Mouse (Mus musculus) cerebellum, adult (tissue): ENCODE results near the gene Fcf1.

Source experiments
- ATAC-seq: cut with Nextera tagmentation; 2 replicates; pipeline ENCODE4 v1.9.2; 2017; ENCODE audit warnings: mild to moderate bottlenecking, moderate library complexity, mixed read lengths; ENCODE audit not compliant: insufficient number of reproducible peaks, low FRiP score, low TSS enrichment

The Fcf1 gene

DNA sequence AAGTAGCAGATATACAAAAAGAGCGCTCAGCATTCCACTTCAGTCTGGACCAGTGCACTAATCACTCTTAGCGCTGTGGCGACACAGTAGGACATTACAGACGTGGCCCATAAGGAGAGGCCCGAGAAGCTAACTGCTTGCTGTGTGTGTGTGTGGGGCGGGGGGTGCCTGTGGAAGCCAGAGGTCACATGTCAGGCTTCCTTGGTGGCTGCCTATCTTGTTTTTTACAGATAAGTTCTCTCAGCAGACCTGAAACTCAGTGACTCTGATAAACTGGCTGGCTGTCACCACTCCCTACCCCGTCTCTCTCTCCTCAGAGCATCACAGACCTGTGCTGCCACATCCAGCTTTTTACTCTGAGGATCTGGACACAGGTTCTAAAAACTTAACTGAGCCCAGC lies 8.1 kb upstream of the Fcf1 start:
- no peak for ATAC-seq

DNA sequence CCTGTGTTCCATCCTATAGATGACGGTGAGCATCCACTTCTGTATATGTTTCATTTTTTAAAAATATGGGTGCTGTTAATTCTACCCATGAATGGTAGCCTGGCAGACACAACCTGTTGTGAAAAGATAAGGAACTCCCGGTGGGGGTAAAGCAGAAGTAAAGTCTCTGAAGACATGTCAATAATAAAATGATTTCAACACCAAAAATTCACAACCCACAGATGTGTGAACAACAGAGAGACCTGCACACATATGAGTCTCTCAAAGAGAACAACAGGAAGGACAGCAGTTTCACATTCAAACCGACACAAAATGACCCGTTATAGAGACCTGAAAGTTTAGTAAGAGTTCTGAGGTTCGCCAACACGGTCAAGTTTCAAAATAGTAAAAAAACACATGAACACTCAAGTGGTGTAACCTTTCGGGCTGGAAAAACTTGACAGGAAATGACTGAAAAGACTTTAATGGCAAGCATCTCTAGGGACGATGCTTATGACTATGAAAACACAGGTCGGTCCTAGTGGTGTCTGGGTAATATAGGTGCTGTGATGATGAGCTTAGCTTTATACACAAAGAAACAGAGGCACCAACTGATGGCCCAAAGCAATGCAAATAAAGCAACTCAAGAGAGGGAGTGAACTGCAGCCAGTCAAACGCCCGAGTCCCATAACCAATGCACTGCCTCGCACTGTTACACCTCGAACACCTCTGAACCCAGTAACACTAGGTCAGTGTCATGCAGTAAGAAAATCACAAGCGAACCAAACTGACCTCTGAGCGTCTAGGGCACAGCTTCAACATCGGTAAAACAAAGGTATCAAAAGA lies 1.7 kb upstream of the Fcf1 start:
- ATAC-seq: no peak

DNA sequence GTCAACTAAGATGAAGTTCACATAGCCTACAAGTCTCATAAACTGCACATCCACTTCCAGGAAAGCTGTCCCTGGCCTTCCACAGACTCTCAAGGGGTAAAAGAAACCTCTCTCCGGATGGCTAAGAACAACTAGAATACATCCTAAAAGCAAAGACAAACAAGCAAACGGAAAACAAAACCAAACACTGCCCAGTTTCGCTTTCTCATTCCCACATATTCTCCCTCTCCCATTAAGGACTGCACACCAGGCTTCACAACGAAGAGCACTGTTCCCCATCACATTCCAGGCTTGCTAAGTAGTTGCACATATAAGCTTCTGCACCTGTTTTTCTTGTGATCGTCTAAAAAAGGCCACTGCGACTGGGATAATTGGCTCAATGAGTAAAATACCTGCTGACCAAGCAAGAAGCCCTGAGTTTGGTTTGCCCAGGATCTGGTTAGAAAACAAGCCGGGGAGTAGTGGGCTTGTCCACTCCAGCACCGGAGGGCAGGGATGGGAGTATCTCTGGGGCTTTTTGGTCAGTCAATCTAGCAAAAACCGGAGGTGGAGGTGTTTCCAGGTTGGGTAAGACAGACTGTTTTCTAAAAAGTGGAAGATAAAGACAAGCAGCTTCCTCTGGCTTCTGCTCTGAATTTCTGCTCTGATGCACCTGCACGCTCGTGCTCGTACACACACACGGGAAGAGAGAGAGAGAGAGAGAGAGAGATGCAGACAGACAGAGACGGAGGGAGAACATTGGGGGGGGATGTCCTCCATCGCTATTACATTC lies 855 bp upstream of the Fcf1 start:
- no peak for ATAC-seq

DNA sequence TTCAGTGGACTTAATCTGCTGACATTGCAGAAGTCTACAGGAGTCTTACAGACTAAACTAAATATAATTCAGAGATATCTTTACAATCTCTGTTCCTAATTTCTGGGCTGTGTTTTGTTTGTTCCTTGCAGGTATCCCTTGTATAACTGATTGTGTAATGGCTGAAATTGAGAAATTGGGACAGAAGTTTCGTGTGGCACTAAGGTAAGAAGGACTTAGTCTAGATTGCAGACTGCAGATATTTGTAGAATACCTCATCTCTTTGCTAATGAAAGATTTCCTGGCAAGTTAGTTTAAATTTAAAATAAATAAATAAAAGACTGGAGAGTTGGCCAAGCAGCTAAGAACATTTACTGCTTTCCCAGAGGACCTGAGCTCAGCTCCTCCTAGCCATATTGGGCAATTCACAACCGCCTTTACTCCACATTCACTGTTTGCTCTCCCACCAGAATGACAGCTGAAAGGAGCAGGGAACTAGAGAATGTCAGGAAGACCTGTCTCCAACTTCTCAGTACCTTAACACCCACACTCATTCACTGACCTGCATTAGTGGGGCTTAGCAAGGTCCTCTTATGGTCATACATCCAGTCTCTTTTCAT lies 8.7 kb downstream of the Fcf1 start:
- no peak for ATAC-seq

DNA sequence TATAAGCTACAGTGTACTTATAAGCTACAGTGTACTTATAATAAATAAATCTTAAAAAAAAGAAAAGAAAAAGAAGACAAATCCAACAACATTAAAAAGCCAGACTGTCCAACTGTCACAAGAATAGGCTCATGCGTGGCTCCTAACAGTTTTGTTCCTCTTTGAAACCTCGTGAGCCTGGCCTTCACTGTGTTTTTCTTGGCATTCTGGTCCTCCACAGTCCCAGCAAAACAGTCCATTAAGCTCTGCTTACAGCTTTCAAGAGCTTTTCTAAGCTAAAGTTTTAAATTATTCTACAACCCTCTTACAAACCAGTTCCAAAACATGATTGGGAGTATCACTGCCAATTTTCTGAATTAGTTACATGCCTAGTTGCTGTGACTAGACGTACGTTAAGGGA lies 18.8 kb downstream of the Fcf1 start:
- ATAC-seq: no peak

DNA sequence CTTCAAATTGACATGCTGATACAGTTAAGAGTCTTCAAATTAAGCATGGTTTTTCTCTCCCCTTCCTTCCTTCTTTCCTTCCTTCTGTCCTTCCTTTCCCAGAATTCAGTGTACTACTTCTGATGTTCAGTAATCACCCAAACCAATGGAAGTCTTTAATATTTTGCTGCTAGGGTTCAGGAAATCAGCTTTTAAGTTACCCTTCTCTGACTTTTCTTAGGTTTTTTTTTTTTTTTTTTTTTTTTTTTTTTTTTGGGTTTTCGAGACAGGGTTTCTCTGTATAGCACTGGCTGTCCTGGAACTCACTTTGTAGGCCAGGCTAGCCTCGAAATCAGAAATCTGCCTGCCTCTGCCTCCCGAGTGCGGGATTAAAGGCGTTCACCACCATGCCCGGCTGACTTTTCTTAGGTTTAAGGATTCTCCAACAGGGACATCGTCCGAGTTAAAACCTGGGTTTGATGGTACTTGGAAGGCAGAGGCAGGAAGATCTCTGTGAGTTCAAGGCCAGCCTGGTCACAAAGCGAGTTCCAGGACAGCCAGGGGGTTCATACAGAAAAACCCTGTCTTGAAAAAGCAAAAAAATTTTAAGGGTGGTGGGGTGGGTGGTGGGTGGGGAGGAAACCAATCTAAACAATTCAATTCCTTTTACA lies 24.5 kb downstream of the Fcf1 start:
- no peak for ATAC-seq

DNA sequence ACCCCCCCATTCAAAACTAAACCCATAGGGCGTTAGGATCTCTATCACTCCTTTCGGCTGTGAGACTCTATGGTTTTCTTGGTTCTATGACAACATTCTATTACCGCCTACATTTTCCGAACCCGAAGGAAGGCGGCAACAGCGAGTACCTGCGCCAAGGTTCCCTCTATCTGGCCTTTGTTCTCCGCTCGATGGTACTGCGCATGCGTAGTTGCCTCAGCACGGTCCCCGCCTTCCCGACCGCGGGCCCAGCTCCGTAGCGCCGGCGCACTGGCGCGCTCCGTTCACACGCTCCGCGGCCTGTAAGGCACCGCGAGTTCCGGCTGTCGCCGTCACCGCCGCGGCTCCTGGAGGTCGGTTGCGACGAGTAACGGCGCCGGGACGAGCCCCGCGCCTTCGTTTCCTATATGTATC lies 25.4 kb downstream of the Fcf1 start, which contains the start of gene Ylpm1:
Gene Ylpm1 (plus strand): TSS at position 239 of the 414 bp plus-strand sequence.
- ATAC-seq: peak; percentile 99

DNA sequence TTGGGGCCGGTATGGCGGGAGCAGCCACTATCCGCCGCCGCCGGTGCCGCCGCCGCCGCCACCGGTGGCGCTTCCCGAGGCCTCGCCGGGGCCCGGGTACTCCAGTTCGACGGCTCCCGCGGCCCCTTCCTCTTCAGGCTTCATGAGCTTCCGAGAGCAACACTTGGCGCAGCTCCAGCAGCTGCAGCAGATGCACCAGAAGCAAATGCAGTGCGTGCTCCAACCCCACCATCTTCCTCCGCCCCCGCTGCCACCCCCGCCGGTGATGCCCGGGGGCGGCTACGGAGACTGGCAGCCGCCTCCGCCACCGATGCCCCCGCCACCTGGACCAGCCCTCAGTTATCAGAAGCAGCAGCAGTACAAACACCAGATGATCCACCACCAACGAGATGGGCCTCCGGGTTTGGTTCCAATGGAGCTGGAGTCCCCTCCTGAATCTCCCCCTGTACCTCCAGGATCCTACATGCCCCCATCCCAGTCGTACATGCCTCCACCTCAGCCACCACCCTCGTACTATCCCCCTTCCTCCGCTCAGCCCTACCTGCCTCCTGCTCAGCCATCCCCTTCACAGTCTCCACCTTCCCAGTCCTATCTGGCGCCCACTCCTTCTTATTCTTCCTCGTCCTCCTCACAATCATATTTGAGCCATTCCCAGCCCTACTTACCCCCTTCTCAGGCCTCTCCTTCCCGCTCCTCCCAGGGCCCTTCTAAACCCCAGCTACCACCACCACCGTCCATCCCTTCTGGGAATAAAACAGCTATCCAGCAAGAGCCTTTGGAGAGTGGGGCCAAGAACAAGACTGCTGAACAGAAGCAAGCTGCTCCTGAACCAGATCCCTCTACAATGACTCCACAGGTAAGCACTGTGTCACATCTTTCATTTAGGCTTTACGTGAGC lies 26.1 kb downstream of the Fcf1 start:
- peak; percentile 60; the same call in 1 of the 2 replicates for ATAC-seq

DNA sequence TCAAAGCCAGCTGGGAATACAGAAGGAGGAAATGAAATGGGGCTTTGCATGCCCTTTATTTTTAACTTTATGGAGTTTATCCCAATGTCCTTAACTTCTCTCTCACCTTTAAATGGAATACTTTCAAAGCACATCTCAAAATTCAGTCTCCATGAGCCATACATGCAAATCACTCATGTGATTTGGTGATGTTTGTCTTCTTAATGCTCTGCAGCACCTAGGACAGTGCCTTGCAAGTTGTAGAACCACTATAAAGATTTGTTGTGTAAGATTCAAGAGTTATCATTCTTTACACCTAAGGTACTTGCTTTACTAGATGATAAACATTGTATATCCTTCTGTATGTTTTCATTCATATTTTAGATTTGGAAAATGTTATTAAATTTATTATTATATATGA lies 28.4 kb downstream of the Fcf1 start:
- ATAC-seq: no peak

DNA sequence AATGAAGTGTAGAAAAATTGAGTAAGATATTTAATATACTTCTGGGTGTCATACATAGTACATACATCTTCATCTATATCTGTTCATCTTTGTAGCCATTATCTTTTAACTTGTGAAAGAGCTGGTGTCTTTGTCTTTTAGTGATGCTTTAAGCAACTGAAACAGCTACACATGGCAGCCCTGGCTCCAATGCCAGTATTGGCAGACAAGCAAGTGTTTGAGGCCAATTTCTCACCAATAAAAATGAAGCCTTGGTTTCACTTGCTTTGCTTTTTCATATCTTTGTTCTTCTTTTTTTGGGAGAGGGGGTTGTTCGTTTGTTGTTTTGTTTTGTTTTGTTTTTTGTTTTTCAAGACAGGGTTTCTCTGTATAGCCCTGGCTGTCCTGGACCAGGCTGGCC lies 35.5 kb downstream of the Fcf1 start:
- ATAC-seq: no peak

DNA sequence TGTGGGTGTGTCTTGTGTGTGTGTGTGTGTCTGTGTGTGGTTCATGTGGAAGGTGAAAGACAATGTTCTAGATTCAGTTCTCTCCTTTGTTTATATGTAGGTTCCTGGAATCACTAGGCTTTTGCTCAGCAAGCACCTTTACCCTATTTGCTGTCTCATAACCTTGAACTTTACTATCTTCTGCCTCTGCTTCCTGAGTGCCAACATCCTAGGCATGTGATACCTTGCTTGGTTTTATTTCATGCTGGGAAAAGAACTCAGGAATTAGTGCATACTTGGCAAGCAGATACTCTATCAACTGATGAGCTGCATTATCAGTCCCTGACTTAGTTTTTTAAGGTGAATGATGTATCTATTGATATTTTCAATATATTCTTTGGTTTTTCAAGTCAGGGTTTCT lies 36.3 kb downstream of the Fcf1 start:
- ATAC-seq: no peak

DNA sequence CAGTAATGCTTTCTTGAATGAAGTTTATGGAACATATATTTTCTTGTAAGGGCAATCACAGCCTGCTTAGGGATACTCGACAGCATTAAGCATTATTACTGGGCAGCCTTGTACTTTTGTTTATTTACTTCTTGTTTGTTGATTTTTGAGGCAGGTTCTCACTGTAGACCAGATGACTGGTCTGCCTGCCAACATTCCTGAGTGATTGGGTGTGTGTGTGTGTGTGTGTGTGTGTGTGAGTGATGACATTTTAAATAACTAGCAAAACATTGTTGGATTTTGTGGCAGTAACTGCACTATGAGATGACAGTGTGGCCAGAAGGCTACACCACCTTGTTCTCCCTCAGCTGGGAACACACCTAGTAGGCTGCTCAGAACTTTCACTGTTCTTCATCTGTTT lies 39.1 kb downstream of the Fcf1 start:
- no peak for ATAC-seq

DNA sequence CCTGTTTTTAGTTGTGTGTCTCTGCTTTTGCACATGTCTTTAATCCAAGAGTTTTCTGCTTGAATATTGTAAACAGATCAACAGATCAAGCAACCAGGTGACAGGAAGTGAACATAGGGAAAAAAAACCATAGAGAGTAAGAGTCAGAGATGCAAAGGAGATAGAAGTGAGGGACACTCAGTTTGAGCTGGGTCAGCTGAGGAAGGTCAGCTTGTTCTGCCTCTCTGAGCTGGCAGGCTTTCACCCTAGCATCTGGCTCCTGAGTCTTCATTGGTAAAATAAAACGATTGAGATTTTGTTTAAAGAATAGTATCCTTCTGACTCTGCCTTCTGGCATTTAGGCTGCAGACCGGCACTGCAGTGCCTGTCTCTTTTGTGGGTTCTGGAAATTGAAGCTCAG lies 39.8 kb downstream of the Fcf1 start:
- ATAC-seq: no peak

DNA sequence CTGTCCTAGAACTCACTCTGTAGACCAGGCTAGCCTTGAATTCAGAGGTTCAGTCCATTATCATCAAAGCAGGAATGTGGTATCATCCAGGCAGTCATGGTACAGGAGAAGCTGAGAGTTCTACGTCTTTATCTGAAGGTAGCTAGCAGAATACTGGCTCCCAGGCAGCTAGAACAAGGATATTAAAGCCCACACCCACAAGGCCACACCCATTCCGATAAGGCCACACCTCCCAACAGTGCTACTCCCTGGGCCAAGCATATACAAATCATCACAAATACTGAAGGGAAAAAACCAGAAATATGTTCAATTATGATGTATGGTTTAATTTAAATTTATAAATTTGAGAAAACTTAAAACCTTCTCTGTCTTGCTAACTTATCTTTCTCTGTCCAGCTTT lies 41.5 kb downstream of the Fcf1 start:
- ATAC-seq: no peak

DNA sequence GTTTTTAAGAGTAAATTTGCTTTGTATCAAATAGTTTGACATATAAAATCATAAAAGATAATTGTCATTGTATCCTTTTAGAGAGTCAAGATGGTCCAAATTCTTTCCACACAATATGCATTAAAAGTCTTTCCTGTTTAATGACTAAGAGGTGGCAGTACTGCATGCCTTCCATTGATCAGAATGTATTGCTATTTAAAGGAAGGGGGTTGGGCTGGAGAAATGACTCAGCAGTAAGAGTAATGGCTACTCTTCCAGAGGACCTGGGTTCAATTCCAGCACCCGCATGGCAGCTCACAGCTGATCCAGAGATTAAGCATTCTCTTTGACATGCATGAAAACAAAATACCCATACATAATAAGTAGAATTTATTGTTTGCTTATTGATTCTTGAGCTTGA lies 51.4 kb downstream of the Fcf1 start:
- no peak for ATAC-seq

DNA sequence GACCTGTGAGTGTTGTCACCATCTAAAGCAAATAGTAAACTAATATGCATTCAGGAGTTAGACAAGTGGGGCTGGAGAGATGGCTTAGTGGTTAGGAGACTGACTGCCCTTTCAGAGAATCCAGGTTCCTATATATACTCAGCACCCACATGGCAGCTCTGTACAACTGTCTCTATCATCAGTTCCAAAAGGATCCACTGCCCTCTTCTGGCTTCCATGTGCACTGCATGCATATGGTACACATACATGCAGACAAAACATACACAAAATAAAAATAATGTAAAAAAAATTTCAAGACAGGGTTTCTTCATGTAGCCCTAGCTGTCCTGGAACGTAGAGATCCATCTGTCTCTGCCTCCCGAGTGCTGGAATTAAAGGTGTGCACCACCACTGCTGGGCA lies 62.0 kb downstream of the Fcf1 start:
- no peak for ATAC-seq
